Mouse (Mus musculus): ENCODE data around the gene D230025D16Rik. TPM values are rescaled to one million over a fixed set of nuclear protein-coding genes. Genes with fewer than 3 reads are reported as not detected.
A peak's percentile ranks its signal among the peaks of the same experiment; 100 is the strongest.

D230025D16Rik gene
- polyA plus RNA-seq, 1 experiment = 6.4 TPM

- no peak for TF ChIP-seq GATA1 (IDR thresholded peaks at IDR 0.05; ENCODE audit: low read length)
Measured at GRCm38 (mm10) chr8:105275840-105276239, 50.9 kb downstream of the D230025D16Rik start, which contains the start of gene Nol3. TSS of gene Nol3 (plus strand) at chr8:105276140.

- TF ChIP-seq GATA1 (IDR thresholded peaks at IDR 0.05; ENCODE audit: low read length) = no peak
Measured at GRCm38 (mm10) chr8:105276292-105277120, 51.6 kb downstream of the D230025D16Rik start.

GRCm38 (mm10) chr8:105278911-105279334, 54.0 kb downstream of the D230025D16Rik start:
- TF ChIP-seq GATA1 (IDR thresholded peaks at IDR 0.05; ENCODE audit: low read length) = no peak

- no peak for TF ChIP-seq GATA1 (IDR thresholded peaks at IDR 0.05; ENCODE audit: low read length)
Measured at GRCm38 (mm10) chr8:105280567-105280966, 55.6 kb downstream of the D230025D16Rik start.

- no peak for TF ChIP-seq GATA1 (IDR thresholded peaks at IDR 0.05; ENCODE audit: low read length)
Measured at GRCm38 (mm10) chr8:105281821-105282220, 56.9 kb downstream of the D230025D16Rik start.

- peak; percentile 49 for TF ChIP-seq GATA1 (IDR thresholded peaks at IDR 0.05; ENCODE audit: low read length)
Measured at GRCm38 (mm10) chr8:105282239-105282638, 57.3 kb downstream of the D230025D16Rik start.

- TF ChIP-seq GATA1 (IDR thresholded peaks at IDR 0.05; ENCODE audit: low read length) = no peak
Measured at GRCm38 (mm10) chr8:105283074-105283473, 58.1 kb downstream of the D230025D16Rik start.

- no peak for TF ChIP-seq GATA1 (IDR thresholded peaks at IDR 0.05; ENCODE audit: low read length)
Measured at GRCm38 (mm10) chr8:105285514-105285913, 60.6 kb downstream of the D230025D16Rik start.

GRCm38 (mm10) chr8:105286907-105287306, 62.0 kb downstream of the D230025D16Rik start:
- TF ChIP-seq GATA1 (IDR thresholded peaks at IDR 0.05; ENCODE audit: low read length) = no peak

GRCm38 (mm10) chr8:105288231-105288630, 63.3 kb downstream of the D230025D16Rik start:
- no peak for TF ChIP-seq GATA1 (IDR thresholded peaks at IDR 0.05; ENCODE audit: low read length)

GRCm38 (mm10) chr8:105288958-105289732, 64.2 kb downstream of the D230025D16Rik start:
- TF ChIP-seq GATA1 (IDR thresholded peaks at IDR 0.05; ENCODE audit: low read length) = no peak

- TF ChIP-seq GATA1 (IDR thresholded peaks at IDR 0.05; ENCODE audit: low read length) = no peak
Measured at GRCm38 (mm10) chr8:105289805-105290460, 65.0 kb downstream of the D230025D16Rik start, which contains the start of gene 4931428F04Rik. TSS of gene 4931428F04Rik (minus strand) at chr8:105289864.

- TF ChIP-seq GATA1 (IDR thresholded peaks at IDR 0.05; ENCODE audit: low read length) = no peak
Measured at GRCm38 (mm10) chr8:105290554-105291314, 65.8 kb downstream of the D230025D16Rik start.

- no peak for TF ChIP-seq GATA1 (IDR thresholded peaks at IDR 0.05; ENCODE audit: low read length)
Measured at GRCm38 (mm10) chr8:105292471-105292870, 67.5 kb downstream of the D230025D16Rik start.

- TF ChIP-seq GATA1 (IDR thresholded peaks at IDR 0.05; ENCODE audit: low read length) = no peak
Measured at GRCm38 (mm10) chr8:105293405-105293804, 68.5 kb downstream of the D230025D16Rik start.
